Mouse (Mus musculus) CH12.LX (cell line): ENCODE measurements around the gene Rdh16. TPM values are rescaled to one million over a fixed set of nuclear protein-coding genes. Genes with fewer than 3 reads are reported as not detected.

Source experiments
- DNase-seq: peaks from one replicate; pipeline ENCODE4 v3.0.0-alpha.2; 2013; ENCODE audit errors: extremely low read depth
- H3K27ac ChIP-seq: 2 replicates; pipeline ENCODE4 v1.5.1; 2012; ENCODE audit warnings: low read depth, mild to moderate bottlenecking, control low read depth, moderate library complexity; ENCODE audit not compliant: insufficient read depth
- H3K27me3 ChIP-seq: replicated peaks from 2 replicates; pipeline ENCODE3; 2012; ENCODE audit warnings: inconsistent platforms
- H3K36me3 ChIP-seq, 2 experiments: replicated peaks in 1 of 2; 2 replicates each; pipeline versions ENCODE3 to v1.6.1; 2012; ENCODE audit warnings: inconsistent platforms in 1 of 2, low read length in 1 of 2, mild to moderate bottlenecking in 1 of 2, mixed read lengths in 1 of 2, moderate library complexity in 1 of 2; ENCODE audit not compliant: control insufficient read depth in 1 of 2, insufficient read depth in 1 of 2
- H3K4me1 ChIP-seq, 2 experiments: 2 replicates each; pipeline ENCODE4 v1.6.1; 2012; ENCODE audit warnings: inconsistent platforms in 1 of 2, moderate library complexity in 1 of 2; ENCODE audit not compliant: insufficient read depth in 2 of 2, control insufficient read depth in 1 of 2
- H3K4me2 ChIP-seq: 2 replicates; pipeline ENCODE4 v1.6.1; 2012; ENCODE audit warnings: low read depth, mild to moderate bottlenecking, control low read depth; ENCODE audit not compliant: poor library complexity, insufficient read depth, severe bottlenecking
- H3K4me3 ChIP-seq, 3 experiments: fragments of 150-350 bp in 1 of 3; sonication (generic) in 1 of 3; replicated peaks in 1 of 3; 2 replicates each; pipeline versions ENCODE3 to v1.5.1; 2011 to 2012; ENCODE audit warnings: low read depth in 2 of 3, low read length in 2 of 3, mild to moderate bottlenecking in 2 of 3, moderate library complexity in 2 of 3, control low read depth in 1 of 3, improper control_type of control experiment in 1 of 3, inconsistent platforms in 1 of 3, mixed read lengths in 1 of 3; ENCODE audit not compliant: poor library complexity in 1 of 3
- H3K79me2 ChIP-seq: replicated peaks from 2 replicates; pipeline ENCODE4 v1.6.1; 2012; ENCODE audit warnings: mild to moderate bottlenecking, moderate library complexity; ENCODE audit not compliant: control insufficient read depth, poor library complexity, insufficient read depth, severe bottlenecking; ENCODE audit errors: extremely low read depth
- H3K9ac ChIP-seq: 2 replicates; pipeline ENCODE4 v1.6.1; 2012; ENCODE audit warnings: low read depth, mild to moderate bottlenecking, control low read depth, moderate library complexity; ENCODE audit not compliant: insufficient read depth
- H3K9me3 ChIP-seq: replicated peaks from 2 replicates; pipeline ENCODE3; 2012; ENCODE audit warnings: low read length, inconsistent platforms, mixed read lengths
- BHLHE40 ChIP-seq: IDR thresholded peaks from 2 replicates; pipeline ENCODE4 v1.6.1; 2011; ENCODE audit warnings: mild to moderate bottlenecking, low read depth, low read length, improper control_type of control experiment
- CHD1 ChIP-seq: IDR thresholded peaks from 2 replicates; pipeline ENCODE4 v1.6.1; 2012; ENCODE audit warnings: low read depth, low read length, improper control_type of control experiment, inconsistent platforms
- ELF1 ChIP-seq: IDR thresholded peaks from 2 replicates; pipeline ENCODE4 v1.6.1; 2014; ENCODE audit warnings: low read depth, mild to moderate bottlenecking, inconsistent platforms, low read length, improper control_type of control experiment
- GABPA ChIP-seq: IDR thresholded peaks from 2 replicates; pipeline ENCODE4 v1.6.1; 2012; ENCODE audit warnings: low read depth, low read length, improper control_type of control experiment, inconsistent platforms; ENCODE audit not compliant: insufficient replicate concordance
- HCFC1 ChIP-seq: IDR thresholded peaks from 2 replicates; pipeline ENCODE4 v1.6.1; 2012; ENCODE audit warnings: low read depth, mild to moderate bottlenecking, inconsistent platforms, low read length, improper control_type of control experiment
- IRF4 ChIP-seq: IDR thresholded peaks from 2 replicates; pipeline ENCODE4 v1.6.1; 2014; ENCODE audit warnings: low read depth, mild to moderate bottlenecking, inconsistent platforms, low read length, improper control_type of control experiment
- JUND ChIP-seq: conservative IDR thresholded peaks from 2 replicates; pipeline ENCODE4 v1.6.1; 2011; ENCODE audit warnings: low read depth, low read length, improper control_type of control experiment
- KAT2A ChIP-seq: IDR thresholded peaks from 2 replicates; pipeline ENCODE4 v1.6.1; 2012; ENCODE audit warnings: low read length, improper control_type of control experiment, inconsistent platforms; ENCODE audit not compliant: insufficient replicate concordance
- MAFK ChIP-seq: IDR thresholded peaks from 2 replicates; pipeline ENCODE4 v1.6.1; 2011; ENCODE audit warnings: low read length, improper control_type of control experiment; ENCODE audit not compliant: insufficient replicate concordance
- MAX ChIP-seq: IDR thresholded peaks from 2 replicates; pipeline ENCODE4 v1.6.1; 2011; ENCODE audit warnings: low read length, improper control_type of control experiment
- MAZ ChIP-seq: IDR thresholded peaks from 2 replicates; pipeline ENCODE4 v1.6.1; 2012; ENCODE audit warnings: low read depth, mild to moderate bottlenecking, inconsistent platforms, low read length, improper control_type of control experiment, moderate library complexity
- MXI1 ChIP-seq: IDR thresholded peaks from 2 replicates; pipeline ENCODE4 v1.6.1; 2011; ENCODE audit warnings: mild to moderate bottlenecking, low read depth, low read length, improper control_type of control experiment
- NELFE ChIP-seq: IDR thresholded peaks from 2 replicates; pipeline ENCODE4 v1.6.1; 2011; ENCODE audit warnings: low read depth, low read length, improper control_type of control experiment
- POLR2AphosphoS2 ChIP-seq: IDR thresholded peaks from 2 replicates; pipeline ENCODE4 v1.6.1; 2011; ENCODE audit warnings: low read depth, low read length, improper control_type of control experiment
- RAD21 ChIP-seq: IDR thresholded peaks from 2 replicates; pipeline ENCODE4 v1.6.1; 2011; ENCODE audit warnings: low read depth, mild to moderate bottlenecking, low read length, improper control_type of control experiment, moderate library complexity
- SIN3A ChIP-seq: IDR thresholded peaks from 2 replicates; pipeline ENCODE4 v1.6.1; 2012; ENCODE audit warnings: low read length, improper control_type of control experiment, inconsistent platforms
- USF1 ChIP-seq: IDR thresholded peaks from 2 replicates; pipeline ENCODE4 v1.6.1; 2014; ENCODE audit warnings: low read depth, mild to moderate bottlenecking, inconsistent platforms, low read length, improper control_type of control experiment
- ZKSCAN1 ChIP-seq: IDR thresholded peaks from 2 replicates; pipeline ENCODE4 v1.6.1; 2012; ENCODE audit warnings: low read depth, inconsistent platforms, low read length, improper control_type of control experiment, borderline replicate concordance
- ZMIZ1 ChIP-seq: IDR thresholded peaks from 2 replicates; pipeline ENCODE4 v1.6.1; 2012; ENCODE audit warnings: low read depth, mild to moderate bottlenecking, inconsistent platforms, low read length, improper control_type of control experiment
- ZNF384 ChIP-seq: IDR thresholded peaks from 2 replicates; pipeline ENCODE4 v1.6.1; 2012; ENCODE audit warnings: low read depth, low read length, improper control_type of control experiment, inconsistent platforms
- dilution Hi-C: fragments of 300-500 bp; cut with MboI; formaldehyde crosslinking; loops from 2 replicates; pipeline ENCODE4 v1.14.3; 2020; ENCODE audit warnings: low sequenced_read_pairs; ENCODE audit not compliant: extremely low pct_unique_long_range_greater_than_20kb, extremely low pct_ligation_motif_present
- in situ Hi-C: fragments of 300-500 bp; cut with MboI; formaldehyde crosslinking; loops from 3 replicates; pipeline ENCODE4 v1.14.3; 2019; ENCODE audit warnings: low sequenced_read_pairs, low pct_ligation_motif_present, low pct_unique_long_range_greater_than_20kb, mixed read lengths
- polyA plus RNA-seq: library from polyadenylated mRNA; unstranded; fragments of >175 nt; gene quantifications from 2 replicates; pipeline ENCODE4 v1.2.1, GENCODE M21; 2012; ENCODE audit warnings: low read depth; ENCODE audit not compliant: insufficient read length
- total RNA-seq, 2 experiments: library from RNA; depleted of rRNA; stranded (reverse); fragments of 300-350 nt in 1 of 2; fragments of >200 nt in 1 of 2; gene quantifications; 2 replicates each; pipeline ENCODE4 v1.2.3; 2012 to 2014

The Rdh16 gene
- total and polyA plus RNA-seq, 3 experiments = not detected

DNA sequence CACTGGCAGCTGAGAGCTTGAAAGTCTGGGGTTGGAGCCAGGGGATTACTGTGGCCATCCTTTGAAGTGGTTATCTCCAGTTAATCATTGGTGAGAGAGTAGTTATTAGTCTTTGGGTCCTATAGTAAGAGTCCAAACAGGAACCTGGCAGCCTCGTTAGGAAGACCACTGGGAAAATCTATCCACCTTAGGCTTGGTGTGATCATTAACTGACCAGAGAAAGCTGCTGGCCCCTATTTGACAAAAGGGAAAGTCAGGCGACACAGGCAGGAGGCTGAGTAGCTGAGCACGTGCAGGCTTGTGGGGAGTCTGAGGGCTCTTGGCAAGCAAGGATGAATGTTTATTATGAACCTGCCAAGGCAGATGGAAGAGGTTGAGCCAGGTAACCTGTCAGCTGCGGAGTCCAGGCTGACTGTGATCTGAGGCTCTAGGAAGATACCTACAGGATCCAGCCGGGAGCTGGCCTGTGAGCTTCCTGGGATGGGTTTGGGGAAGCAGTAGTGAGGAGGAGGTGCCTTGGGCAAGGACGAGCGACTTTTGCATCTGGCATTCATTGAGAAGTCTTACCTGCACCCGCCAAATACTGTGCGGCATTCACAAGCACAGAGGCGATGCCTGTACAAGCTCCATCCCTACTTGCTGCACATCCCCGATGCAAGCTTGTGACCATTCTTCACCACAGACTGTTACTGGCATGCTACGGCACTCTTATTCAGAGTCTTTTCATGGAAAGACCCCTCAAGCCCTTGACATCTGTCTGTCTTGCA is 36.9 kb upstream of the Rdh16 start:
- Histone ChIP-seq H3K9me3 (no peaks in the 10 kb centered on the region), H3K4me3 (no peak overlapping the region), H3K4me1 (no peaks in the 10 kb centered on the region), H3K27me3 (peaks cover 40% of the 10 kb centered on the region), H3K36me3 (no peaks in the 10 kb centered on the region), H3K79me2 (no peaks in the 10 kb centered on the region), H3K27ac (no peak overlapping the region), H3K4me2 (no peak overlapping the region), H3K9ac (no peak overlapping the region)
- DNase-seq = no peak
- in situ Hi-C loops (loop anchor here (5.0 kb wide), 1 partner anchor 43 kb away; no protein-coding TSS in a partner anchor), dilution Hi-C loops (no loop called here)
- TF ChIP-seq BHLHE40 (0 out of 2 replicates have a peak, but pooled peaks have one; percentile 18), MXI1 (no peak)

DNA sequence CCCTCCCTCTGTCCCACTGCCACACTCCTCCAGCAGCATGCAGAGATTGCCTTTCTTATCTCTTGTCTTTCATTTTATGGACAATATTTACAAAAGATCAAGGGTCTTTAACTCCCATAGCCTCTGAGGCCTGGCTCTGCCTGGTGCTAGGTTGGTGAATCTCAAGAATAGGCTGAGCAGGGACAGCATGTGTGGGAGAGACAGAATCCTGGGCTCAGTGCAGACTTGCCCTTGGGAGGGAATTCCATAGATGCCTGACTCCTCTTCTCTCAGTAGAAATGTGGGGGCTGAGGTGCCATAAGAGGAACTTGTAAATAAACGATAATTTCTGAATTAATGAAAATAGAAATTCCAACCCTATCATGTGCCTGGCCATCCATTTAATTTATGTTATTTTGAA is 34.4 kb upstream of the Rdh16 start:
- Histone ChIP-seq H3K4me3 (no peak overlapping the region), H3K27me3 (peaks cover 36% of the 10 kb centered on the region), H3K9me3 (no peaks in the 10 kb centered on the region), H3K27ac (no peak overlapping the region), H3K79me2 (no peaks in the 10 kb centered on the region), H3K36me3 (no peaks in the 10 kb centered on the region), H3K4me1 (no peaks in the 10 kb centered on the region), H3K9ac (no peak overlapping the region), H3K4me2 (no peak overlapping the region)
- DNase-seq = no peak
- in situ Hi-C loops (no loop called here), dilution Hi-C loops (no loop called here)
- TF ChIP-seq IRF4 (no peak), JUND (no peak), ZMIZ1 (no peak), MXI1 (no peak), CHD1 (no peak), HCFC1 (no peak), RAD21 (no peak), ELF1 (no peak), ZKSCAN1 (no peak), MAZ (no peak), ZNF384 (no peak), USF1 (no peak), GABPA (no peak), POLR2AphosphoS2 (no peak), KAT2A (no peak), MAFK (no peak), MAX (no peak), SIN3A (no peak), NELFE (no peak)
